Mouse (Mus musculus) CD4-positive naive resting alpha-beta T cell, adult 76 days (primary cell): Measurements from ENCODE around the gene Dync1i1. TPM values are rescaled to one million over a fixed set of nuclear protein-coding genes. Genes with fewer than 3 reads are reported as not detected.

Experiments used
- total RNA-seq: library from RNA; stranded (reverse); gene quantifications from one replicate; pipeline ENCODE4 v1.2.4, GENCODE M21; 2023

The Dync1i1 gene
- not detected for total RNA-seq

DNA sequence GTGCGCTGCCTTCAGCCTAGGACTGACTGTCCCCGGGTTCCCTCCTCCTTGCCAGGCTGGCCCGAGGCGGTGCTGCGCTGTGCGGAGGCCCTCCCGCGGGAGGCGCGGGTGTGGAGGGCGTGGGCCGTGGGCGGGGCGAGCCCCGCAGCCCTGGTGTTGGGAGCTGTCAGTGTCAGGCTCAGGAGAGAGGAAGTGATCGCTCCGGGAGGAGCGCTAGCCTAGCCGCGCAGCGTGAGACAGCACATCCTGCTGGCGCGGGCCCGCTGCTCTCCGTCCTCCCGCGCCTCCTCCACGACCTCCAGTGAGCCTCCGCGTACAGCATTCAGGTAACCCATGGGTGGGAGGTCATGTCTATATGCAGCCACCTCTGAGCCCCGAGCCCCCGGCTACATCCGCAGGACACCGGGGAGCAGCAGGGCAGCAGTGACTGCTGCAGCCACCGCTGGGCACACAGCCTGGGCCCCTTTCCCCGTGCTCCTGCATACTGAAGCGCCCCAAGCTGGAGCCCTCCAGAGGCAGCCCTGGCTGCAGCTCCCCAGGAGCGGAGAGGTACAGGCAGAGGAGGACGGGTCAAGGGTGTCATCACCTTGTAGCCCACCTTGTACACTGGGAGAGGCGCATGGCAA, at the start of gene Dync1i1:
Gene Dync1i1, plus strand, starts transcription at position 29 of the 626 bp plus-strand sequence.

Other genes starting within 250 kb of the Dync1i1 start
- gene Pdk4, start 229.3 kb upstream of the Dync1i1 start, total RNA-seq: not detected